Mouse (Mus musculus) thymus, adult 2 months (tissue): ENCODE measurements at regions not wholly inside any gene's neighbourhood (a gene's known extent, or its start where the extent isn't known, plus 50 kb on each side); places are given as distances from the start of the nearest gene placed in this dataset.

Source experiments
- DNase-seq: peaks from one replicate; pipeline ENCODE4 v3.0.0; 2021
- H3K27ac ChIP-seq: fragments of 200-500 bp; 2 replicates; pipeline ENCODE4 v1.5.1; 2012; ENCODE audit warnings: low read length, control low read depth; ENCODE audit not compliant: control insufficient read depth, insufficient read depth
- H3K27me3 ChIP-seq: fragments of 200-500 bp; 2 replicates; pipeline ENCODE4 v1.6.1; 2012; ENCODE audit warnings: mild to moderate bottlenecking, low read length, moderate library complexity, mixed read lengths; ENCODE audit not compliant: control insufficient read depth, insufficient read depth
- H3K36me3 ChIP-seq: fragments of 200-500 bp; 2 replicates; pipeline ENCODE4 v1.6.1; 2012; ENCODE audit warnings: mild to moderate bottlenecking, low read length, moderate library complexity; ENCODE audit not compliant: control insufficient read depth, insufficient read depth
- H3K4me1 ChIP-seq: fragments of 200-500 bp; replicated peaks from 2 replicates; pipeline ENCODE4 v1.6.1; 2012; ENCODE audit warnings: low read length; ENCODE audit not compliant: control insufficient read depth, insufficient read depth
- H3K4me3 ChIP-seq: fragments of 200-500 bp; 2 replicates; pipeline ENCODE4 v1.5.1; 2012; ENCODE audit warnings: mild to moderate bottlenecking, low read length, control low read depth, moderate library complexity; ENCODE audit not compliant: control insufficient read depth, insufficient read depth
- CTCF ChIP-seq: fragments of 200-500 bp; IDR thresholded peaks from 2 replicates; pipeline ENCODE4 v1.5.1; 2012; ENCODE audit warnings: mild to moderate bottlenecking, control low read depth, low read length, moderate library complexity, borderline replicate concordance; ENCODE audit not compliant: control insufficient read depth, poor library complexity, insufficient read depth; ENCODE audit errors: extremely low read depth
- POLR2A ChIP-seq: fragments of 200-500 bp; IDR thresholded peaks from 2 replicates; pipeline ENCODE4 v1.6.1; 2012; ENCODE audit warnings: mild to moderate bottlenecking, low read length, control low read depth, moderate library complexity; ENCODE audit not compliant: control insufficient read depth, poor library complexity, insufficient read depth; ENCODE audit errors: extremely low read depth
- WGBS: fragments of 180-500 bp; shearing (Covaris S2); methylation state at CpG from one replicate; pipeline ENCODE4 v1.1.7; 2018; 5-methylcytosine and 5-hydroxymethylcytosine counted together

GRCm38 (mm10) chr4:48781099-48781498, 117.8 kb downstream of the Cavin4 start:
- 77% methylated on average over 4 of the region's 4 CpGs for WGBS
- Histone ChIP-seq H3K4me1 (no peaks in the 10 kb centered on the region), H3K27ac (no peak overlapping the region), H3K4me3 (no peak overlapping the region), H3K36me3 (no peaks in the 10 kb centered on the region), H3K27me3 (no peaks in the 10 kb centered on the region)
- DNase-seq: no peak
- TF ChIP-seq POLR2A: no peak

GRCm38 (mm10) chr4:48782686-48783085, 119.4 kb downstream of the Cavin4 start:
- H3K27ac ChIP-seq: no peak overlapping the region
- no peak overlapping the region for H3K4me3 ChIP-seq
- 91% methylated on average over 3 of the region's 3 CpGs for WGBS
- TF ChIP-seq CTCF: no peak
- no peak for TF ChIP-seq POLR2A
- no peak for DNase-seq
- no peaks in the 10 kb centered on the region for H3K36me3 ChIP-seq
- no peaks in the 10 kb centered on the region for H3K4me1 ChIP-seq
- H3K27me3 ChIP-seq: no peaks in the 10 kb centered on the region

- no peaks in the 10 kb centered on the region for H3K27me3 ChIP-seq
These were observed 127.8 kb downstream of the Cavin4 start for GRCm38 (mm10) chr4:48791096-48791495.

DNA sequence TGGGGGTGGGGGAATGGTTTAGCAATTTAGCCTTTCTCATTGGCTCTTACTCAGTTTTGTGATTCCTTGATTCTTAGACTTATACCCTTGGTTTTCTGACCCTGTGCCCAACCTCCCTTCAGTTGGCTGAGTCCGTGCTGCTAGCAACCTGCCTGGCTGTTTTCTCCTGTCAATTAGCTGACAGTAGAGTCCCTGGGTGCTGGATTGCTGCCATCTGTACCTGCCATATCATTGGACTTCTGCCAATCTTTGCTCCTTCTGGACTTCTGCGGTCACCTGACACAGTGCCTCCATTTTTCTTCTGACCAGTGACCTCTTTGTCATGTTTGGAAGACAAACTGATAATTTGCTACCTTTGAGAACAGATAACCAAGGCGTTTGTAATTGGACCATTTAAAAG, 140.5 kb downstream of the Cavin4 start:
- H3K4me1 ChIP-seq: no peaks in the 10 kb centered on the region
- H3K27ac ChIP-seq: no peak overlapping the region
- H3K36me3 ChIP-seq: no peaks in the 10 kb centered on the region
- H3K27me3 ChIP-seq: no peaks in the 10 kb centered on the region
- DNase-seq: no peak
- H3K4me3 ChIP-seq: no peak overlapping the region
- TF ChIP-seq POLR2A (no peak), CTCF (no peak)
- WGBS: 90% methylated on average over 3 of the region's 3 CpGs

More at GRCm38 (mm10) chr4:48791096-48791495, 127.8 kb downstream of the Cavin4 start:
- 93% methylated on average over 4 of the region's 4 CpGs for WGBS
- H3K4me1 ChIP-seq: no peaks in the 10 kb centered on the region
- TF ChIP-seq CTCF: no peak
- TF ChIP-seq POLR2A: no peak
- no peak for DNase-seq
- no peak overlapping the region for H3K4me3 ChIP-seq
- H3K27ac ChIP-seq: no peak overlapping the region
- H3K36me3 ChIP-seq: no peaks in the 10 kb centered on the region

GRCm38 (mm10) chr4:48808571-48808970, 145.3 kb downstream of the Cavin4 start:
- WGBS: 93% methylated on average over 4 of the region's 4 CpGs
- TF ChIP-seq CTCF: no peak
- no peak for DNase-seq

GRCm38 (mm10) chr4:48833718-48834117, 170.4 kb downstream of the Cavin4 start:
- no peak overlapping the region for H3K27ac ChIP-seq
- no peak for DNase-seq
- no peaks in the 10 kb centered on the region for H3K4me1 ChIP-seq
- 84% methylated on average over 2 of the region's 2 CpGs for WGBS
- TF ChIP-seq CTCF: no peak
- no peak for TF ChIP-seq POLR2A
- no peaks in the 10 kb centered on the region for H3K27me3 ChIP-seq
- no peaks in the 10 kb centered on the region for H3K36me3 ChIP-seq
- H3K4me3 ChIP-seq: no peak overlapping the region

More at GRCm38 (mm10) chr4:48808571-48808970, 145.3 kb downstream of the Cavin4 start:
- Histone ChIP-seq H3K4me1 (no peaks in the 10 kb centered on the region), H3K4me3 (no peak overlapping the region), H3K27ac (no peak overlapping the region), H3K36me3 (no peaks in the 10 kb centered on the region), H3K27me3 (no peaks in the 10 kb centered on the region)

DNA sequence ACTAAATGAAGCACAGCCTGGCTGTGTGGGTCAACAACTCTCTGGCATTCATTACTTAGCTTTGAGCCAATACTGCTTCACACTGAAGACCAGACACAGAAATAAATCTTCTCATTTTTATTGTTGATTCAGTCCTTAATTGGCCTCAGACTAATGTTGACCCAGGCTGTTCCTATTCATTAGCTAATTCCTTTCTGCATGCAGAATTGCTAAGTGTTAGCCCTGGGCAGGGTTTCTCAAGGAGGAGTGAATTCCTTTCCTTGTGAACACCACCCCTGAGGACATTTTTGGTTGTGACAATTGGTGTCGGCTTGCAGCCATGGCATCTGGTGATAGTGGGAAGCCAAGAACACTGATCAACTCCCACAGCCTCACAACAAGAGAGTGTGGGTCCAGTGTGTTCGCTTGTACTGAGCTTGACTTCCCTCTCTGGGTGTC, 179.5 kb downstream of the Cavin4 start:
- no peak for TF ChIP-seq CTCF
- TF ChIP-seq POLR2A: no peak
- Histone ChIP-seq H3K4me3 (no peak overlapping the region), H3K27ac (no peak overlapping the region), H3K27me3 (no peaks in the 10 kb centered on the region), H3K36me3 (no peaks in the 10 kb centered on the region), H3K4me1 (no peaks in the 10 kb centered on the region)
- 73% methylated on average over 2 of the region's 2 CpGs for WGBS
- DNase-seq: no peak
